Mouse (Mus musculus): ENCODE results near the gene Hnrnpa3. TPM values are rescaled to one million over a fixed set of nuclear protein-coding genes. Genes with fewer than 3 reads are reported as not detected.
A peak's percentile ranks its signal among the peaks of the same experiment; 100 is the strongest.
"Not testable (repeated sequence)": the region's sequence is repeated elsewhere in the genome, so short reads cannot be mapped to it uniquely, and the experiment has no call there.

Hnrnpa3 gene
- polyA plus RNA-seq (2015; fragmentation: Nextera tagmentation; extraction: Ambion mirVana): 242 and 268 TPM in 2 replicates

GRCm38 (mm10) chr2:75658727-75659628, at the start of gene Hnrnpa3:
Gene Hnrnpa3 (plus strand): TSS chr2:75659261.
- under 1% methylated on average over 90 of the region's 102 CpGs for WGBS
- Histone ChIP-seq H3K9ac (peak within 1 kb of the TSS; percentile 90), H3K27ac (replicated peaks) (peak within 1 kb of the TSS; percentile 99), H3K4me3 (replicated peaks) (peak within 1 kb of the TSS; percentile 84), H3K9me3 (replicated peaks) (no peaks in the 10 kb centered on the region), H3K4me2 (replicated peaks) (peak within 1 kb of the TSS; percentile 68), H3K4me1 (peaks cover 6% of the 10 kb centered on the region), H3K27me3 (no peaks in the 10 kb centered on the region), H3K36me3 (peaks cover 17% of the 10 kb centered on the region)
- ATAC-seq (ENCODE audit: insufficient number of reproducible peaks, low FRiP score, low TSS enrichment, low read depth): peak; percentile 97

- no peaks in the 10 kb centered on the region for H3K27me3 ChIP-seq
- no peaks in the 10 kb centered on the region for H3K36me3 ChIP-seq
- peak overlapping the region; percentile 60 for H3K27ac ChIP-seq (replicated peaks)
- peak overlapping the region; percentile 55 for H3K4me2 ChIP-seq (replicated peaks)
- H3K9me3 ChIP-seq (replicated peaks): no peaks in the 10 kb centered on the region
- no peak for ATAC-seq (ENCODE audit: insufficient number of reproducible peaks, low FRiP score, low TSS enrichment, low read depth)
- 0 out of 2 replicates have a peak overlapping the region, but pooled peaks have one; percentile 15 for H3K9ac ChIP-seq
- 60% methylated on average over 15 of the region's 15 CpGs for WGBS
- peak overlapping the region; percentile 34 for H3K4me3 ChIP-seq (replicated peaks)
- peaks cover 31% of the 10 kb centered on the region for H3K4me1 ChIP-seq
Measured at GRCm38 (mm10) chr2:75609971-75610370, 49.1 kb upstream of the Hnrnpa3 start.

- H3K36me3 ChIP-seq; H3K4me3 ChIP-seq (replicated peaks); H3K4me2 ChIP-seq (replicated peaks); H3K9ac ChIP-seq; H3K27me3 ChIP-seq; H3K9me3 ChIP-seq (replicated peaks); ATAC-seq (ENCODE audit: insufficient number of reproducible peaks, low FRiP score, low TSS enrichment, low read depth): not testable (repeated sequence)
- peaks cover 31% of the 10 kb centered on the region for H3K4me1 ChIP-seq
- 71% methylated on average over 7 of the region's 7 CpGs for WGBS
- peak overlapping the region; percentile 60; the same call in 1 of the 2 replicates for H3K27ac ChIP-seq (replicated peaks)
Measured at GRCm38 (mm10) chr2:75610602-75611001, 48.5 kb upstream of the Hnrnpa3 start.

GRCm38 (mm10) chr2:75611041-75611805, 47.8 kb upstream of the Hnrnpa3 start:
- no peak overlapping the region for H3K4me3 ChIP-seq (replicated peaks)
- WGBS: 76% methylated on average over 15 of the region's 15 CpGs
- H3K4me1 ChIP-seq: peaks cover 31% of the 10 kb centered on the region
- H3K9ac ChIP-seq: no peak overlapping the region
- 0 out of 2 replicates have a peak overlapping the region, but pooled peaks have one; percentile 5 for H3K27ac ChIP-seq (replicated peaks)
- H3K36me3 ChIP-seq: no peaks in the 10 kb centered on the region
- no peak overlapping the region for H3K4me2 ChIP-seq (replicated peaks)
- no peaks in the 10 kb centered on the region for H3K27me3 ChIP-seq
- no peak for ATAC-seq (ENCODE audit: insufficient number of reproducible peaks, low FRiP score, low TSS enrichment, low read depth)
- no peaks in the 10 kb centered on the region for H3K9me3 ChIP-seq (replicated peaks)

- 79% methylated on average over 2 of the region's 2 CpGs for whole genome bisulfite sequencing
Measured at GRCm38 (mm10) chr2:75612006-75612405, 47.1 kb upstream of the Hnrnpa3 start.

GRCm38 (mm10) chr2:75612981-75613567, 46.0 kb upstream of the Hnrnpa3 start:
- 21% methylated on average over 14 of the region's 14 CpGs for WGBS
- Histone ChIP-seq H3K36me3 (no peaks in the 10 kb centered on the region), H3K27ac (replicated peaks) (peak overlapping the region; percentile 75), H3K9me3 (replicated peaks) (no peaks in the 10 kb centered on the region), H3K4me3 (replicated peaks) (no peak overlapping the region), H3K4me2 (replicated peaks) (no peak overlapping the region; the same call in 1 of the 2 replicates), H3K27me3 (no peaks in the 10 kb centered on the region), H3K4me1 (peaks cover 31% of the 10 kb centered on the region), H3K9ac (no peak overlapping the region)
- peak; percentile 30; the same call in 1 of the 2 replicates for ATAC-seq (ENCODE audit: insufficient number of reproducible peaks, low FRiP score, low TSS enrichment, low read depth)

More at GRCm38 (mm10) chr2:75612006-75612405, 47.1 kb upstream of the Hnrnpa3 start:
- H3K9me3 ChIP-seq (replicated peaks): no peaks in the 10 kb centered on the region
- no peaks in the 10 kb centered on the region for H3K36me3 ChIP-seq
- no peaks in the 10 kb centered on the region for H3K27me3 ChIP-seq
- peaks cover 31% of the 10 kb centered on the region for H3K4me1 ChIP-seq
- H3K27ac ChIP-seq (replicated peaks): 0 out of 2 replicates have a peak overlapping the region, but pooled peaks have one; percentile 5
- no peak overlapping the region for H3K4me2 ChIP-seq (replicated peaks)
- H3K9ac ChIP-seq: no peak overlapping the region
- ATAC-seq (ENCODE audit: insufficient number of reproducible peaks, low FRiP score, low TSS enrichment, low read depth): no peak
- H3K4me3 ChIP-seq (replicated peaks): no peak overlapping the region

- Histone ChIP-seq H3K9me3 (replicated peaks) (no peaks in the 10 kb centered on the region), H3K27me3 (no peaks in the 10 kb centered on the region), H3K4me3 (replicated peaks) (no peak overlapping the region), H3K4me1 (peaks cover 25% of the 10 kb centered on the region), H3K36me3 (no peaks in the 10 kb centered on the region), H3K4me2 (replicated peaks) (no peak overlapping the region), H3K9ac (no peak overlapping the region), H3K27ac (replicated peaks) (no peak overlapping the region)
- no peak for ATAC-seq (ENCODE audit: insufficient number of reproducible peaks, low FRiP score, low TSS enrichment, low read depth)
- 77% methylated on average over 6 of the region's 6 CpGs for WGBS
Measured at GRCm38 (mm10) chr2:75614577-75614976, 44.5 kb upstream of the Hnrnpa3 start.

GRCm38 (mm10) chr2:75616911-75617310, 42.1 kb upstream of the Hnrnpa3 start:
- no peaks in the 10 kb centered on the region for H3K36me3 ChIP-seq
- 94% methylated on average over 8 of the region's 8 CpGs for WGBS
- no peaks in the 10 kb centered on the region for H3K9me3 ChIP-seq (replicated peaks)
- no peak overlapping the region for H3K4me3 ChIP-seq (replicated peaks)
- ATAC-seq (ENCODE audit: insufficient number of reproducible peaks, low FRiP score, low TSS enrichment, low read depth): no peak
- H3K4me1 ChIP-seq: peaks cover 18% of the 10 kb centered on the region
- H3K4me2 ChIP-seq (replicated peaks): no peak overlapping the region
- no peaks in the 10 kb centered on the region for H3K27me3 ChIP-seq
- H3K9ac ChIP-seq: no peak overlapping the region
- H3K27ac ChIP-seq (replicated peaks): no peak overlapping the region

- no peak for ATAC-seq (ENCODE audit: insufficient number of reproducible peaks, low FRiP score, low TSS enrichment, low read depth)
- WGBS: 27% methylated on average over 6 of the region's 6 CpGs
- Histone ChIP-seq H3K9me3 (replicated peaks) (no peaks in the 10 kb centered on the region), H3K4me2 (replicated peaks) (no peak overlapping the region), H3K4me3 (replicated peaks) (no peak overlapping the region), H3K27me3 (no peaks in the 10 kb centered on the region), H3K27ac (replicated peaks) (peak overlapping the region; percentile 61; the same call in 1 of the 2 replicates), H3K9ac (no peak overlapping the region), H3K36me3 (no peaks in the 10 kb centered on the region), H3K4me1 (peaks cover 7% of the 10 kb centered on the region; the same call in 1 of the 2 replicates)
Measured at GRCm38 (mm10) chr2:75618712-75619111, 40.3 kb upstream of the Hnrnpa3 start.

GRCm38 (mm10) chr2:75621873-75622654, 37.0 kb upstream of the Hnrnpa3 start:
- no peak overlapping the region for H3K9ac ChIP-seq
- H3K27me3 ChIP-seq: no peaks in the 10 kb centered on the region
- H3K36me3 ChIP-seq: no peaks in the 10 kb centered on the region
- H3K27ac ChIP-seq (replicated peaks): no peak overlapping the region
- WGBS: 77% methylated on average over 14 of the region's 14 CpGs
- no peaks in the 10 kb centered on the region for H3K9me3 ChIP-seq (replicated peaks)
- H3K4me1 ChIP-seq: peaks cover 7% of the 10 kb centered on the region; the same call in 1 of the 2 replicates
- H3K4me3 ChIP-seq (replicated peaks): no peak overlapping the region
- no peak for ATAC-seq (ENCODE audit: insufficient number of reproducible peaks, low FRiP score, low TSS enrichment, low read depth)
- no peak overlapping the region for H3K4me2 ChIP-seq (replicated peaks)
